Mouse (Mus musculus) lung, embryonic 15.5 days (tissue): ENCODE measurements around the gene Abca9. TPM values are rescaled to one million over a fixed set of nuclear protein-coding genes. Genes with fewer than 3 reads are reported as not detected.

ENCODE experiments used
- ATAC-seq: fragments of 200-750 bp; cut with Nextera tagmentation; 2 replicates; pipeline ENCODE4 v1.8.0; 2017; ENCODE audit warnings: moderate number of reproducible peaks, borderline replicate concordance; ENCODE audit not compliant: low FRiP score, low TSS enrichment; ENCODE audit errors: extremely low read depth
- H3K27ac ChIP-seq: fragments of 300-500 bp; sonication (generic); 2 replicates; pipeline ENCODE4 v1.5.1; 2015; ENCODE audit warnings: moderate library complexity, mild to moderate bottlenecking, inconsistent platforms
- H3K27me3 ChIP-seq: fragments of 300-500 bp; sonication (generic); 2 replicates; pipeline ENCODE4 v1.6.1; 2015; ENCODE audit warnings: inconsistent platforms
- H3K36me3 ChIP-seq: fragments of 300-500 bp; sonication (generic); 2 replicates; pipeline ENCODE4 v1.6.1; 2015; ENCODE audit warnings: inconsistent platforms
- H3K4me1 ChIP-seq: fragments of 300-500 bp; sonication (generic); 2 replicates; pipeline ENCODE4 v1.6.1; 2015; ENCODE audit warnings: inconsistent platforms
- H3K4me2 ChIP-seq: fragments of 300-500 bp; sonication (generic); 2 replicates; pipeline ENCODE4 v1.6.1; 2015; ENCODE audit warnings: inconsistent platforms, mild to moderate bottlenecking, moderate library complexity
- H3K4me3 ChIP-seq: fragments of 300-500 bp; sonication (generic); 2 replicates; pipeline ENCODE4 v1.5.1; 2015; ENCODE audit warnings: mild to moderate bottlenecking, inconsistent platforms
- H3K9ac ChIP-seq: fragments of 300-500 bp; sonication (generic); 2 replicates; pipeline ENCODE4 v1.6.1; 2015; ENCODE audit warnings: inconsistent platforms
- H3K9me3 ChIP-seq: fragments of 300-500 bp; sonication (generic); 2 replicates; pipeline ENCODE4 v1.6.1; 2016; ENCODE audit warnings: inconsistent platforms
- WGBS: fragments of 180-500 bp; shearing (Covaris S2); methylation state at CpG from one replicate; pipeline ENCODE4 v1.1.7; 2015; 5-methylcytosine and 5-hydroxymethylcytosine counted together
- polyA plus RNA-seq: library from polyadenylated mRNA; unstranded; fragments of >200 nt; fragmentation: Nextera tagmentation; extraction: Ambion mirVana; gene quantifications from 2 replicates; pipeline ENCODE4 v1.2.1, GENCODE M21; 2015

The Abca9 gene
- polyA plus RNA-seq, result 5.1 and 5.6 TPM in 2 replicates

DNA sequence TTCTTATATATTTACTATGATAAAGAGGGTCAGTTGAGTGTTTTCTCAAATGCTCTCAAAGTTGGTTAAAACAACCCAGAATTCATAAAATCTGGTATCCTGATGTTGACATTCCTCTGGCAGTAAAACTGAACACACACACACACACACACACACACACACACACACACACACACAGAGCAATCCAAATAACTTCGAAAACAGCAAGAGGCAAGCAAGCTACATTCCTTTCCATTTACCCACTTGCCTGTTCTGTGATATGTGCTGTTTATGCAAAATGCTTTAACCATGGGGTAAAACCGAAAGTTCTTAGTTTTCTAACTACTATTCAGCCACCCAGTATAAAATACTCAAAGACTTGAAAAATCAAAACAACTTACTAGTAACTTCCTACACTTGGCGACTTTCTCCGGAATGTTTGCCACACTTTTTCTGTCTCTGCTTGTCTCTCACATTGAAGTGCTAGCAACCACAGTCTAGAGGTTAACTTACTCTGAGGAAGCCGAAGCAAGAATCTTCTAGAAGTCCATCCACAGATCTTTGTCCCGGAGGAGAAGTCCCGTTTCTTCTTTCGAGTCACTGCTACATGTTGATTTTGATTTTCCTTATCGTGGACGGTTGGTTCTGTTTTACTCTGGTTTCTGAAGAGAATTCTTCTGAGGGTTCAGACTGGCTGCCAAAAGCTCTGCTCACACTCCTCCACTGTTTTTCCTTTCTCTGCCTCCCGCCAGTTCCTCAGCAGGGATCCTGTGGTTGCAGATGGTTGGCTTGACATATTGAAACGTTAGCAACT lies at the start of gene Abca9:
Abca9 (minus strand) TSS at position 738 of the 793 bp plus-strand sequence.
- ATAC-seq, result peak; percentile 58; the same call in 1 of the 2 replicates

DNA sequence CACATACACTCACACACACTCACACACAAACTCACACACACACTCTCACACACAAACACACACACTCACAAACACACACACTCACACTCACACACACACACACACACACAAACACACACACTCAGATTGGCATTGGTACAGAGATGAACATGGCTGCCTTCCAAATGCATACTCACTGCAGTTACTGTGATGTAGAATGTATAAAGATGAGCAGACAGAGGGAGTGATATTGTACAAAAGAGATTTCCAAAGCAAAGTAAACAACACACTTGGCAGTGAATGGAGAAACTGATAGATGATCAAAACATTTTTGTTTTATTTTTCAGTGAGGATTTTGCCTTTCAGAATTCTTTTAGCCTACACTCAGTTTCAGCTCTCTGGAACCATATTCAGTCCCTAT lies 49.1 kb upstream of the Abca9 start:
- H3K9ac ChIP-seq, result no peak overlapping the region
- no peaks in the 10 kb centered on the region for H3K27me3 ChIP-seq
- no peak overlapping the region for H3K4me2 ChIP-seq
- 0 out of 2 replicates have a peak overlapping the region, but pooled peaks have one; percentile 24 for H3K27ac ChIP-seq
- H3K36me3 ChIP-seq, result no peaks in the 10 kb centered on the region
- ATAC-seq, result no peak; the same call in 1 of the 2 replicates
- no peaks in the 10 kb centered on the region for H3K9me3 ChIP-seq
- no peaks in the 10 kb centered on the region for H3K4me1 ChIP-seq
- no peak overlapping the region for H3K4me3 ChIP-seq

More for the DNA sequence above, at the start of gene Abca9:
- Histone ChIP-seq H3K4me1 (peaks cover 16% of the 10 kb centered on the region; the same call in 1 of the 2 replicates), H3K27me3 (no peaks in the 10 kb centered on the region), H3K9me3 (no peaks in the 10 kb centered on the region), H3K4me3 (peak within 1 kb of the TSS; percentile 29), H3K27ac (peak within 1 kb of the TSS; percentile 85), H3K36me3 (0 out of 2 replicates have a peak, but pooled peaks cover 2% of the 10 kb centered on the region), H3K4me2 (peak within 1 kb of the TSS; percentile 46), H3K9ac (peak within 1 kb of the TSS; percentile 13)
- WGBS, result 16% methylated on average over 12 of the region's 12 CpGs

DNA sequence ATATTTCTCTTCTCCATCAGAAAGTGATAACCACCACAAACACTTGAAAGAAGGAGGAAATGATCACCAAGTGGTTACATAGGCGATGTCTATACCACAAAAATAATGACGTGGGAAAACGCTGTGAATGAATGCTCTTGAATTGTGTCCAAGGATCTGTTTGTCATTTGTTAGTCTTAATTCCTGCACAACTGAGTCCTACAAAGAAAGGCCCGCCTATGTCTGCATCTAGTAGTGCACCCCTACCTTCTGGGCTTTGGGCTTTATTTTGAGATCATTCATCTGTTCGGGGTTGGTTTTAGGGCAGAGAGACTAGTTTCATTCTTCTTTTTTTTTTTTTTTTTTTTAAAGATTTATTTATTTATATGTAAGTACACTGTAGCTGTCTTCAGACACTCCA lies 35.9 kb upstream of the Abca9 start:
- Histone ChIP-seq H3K4me1 (no peaks in the 10 kb centered on the region), H3K27me3 (no peaks in the 10 kb centered on the region), H3K4me2 (no peak overlapping the region), H3K4me3 (no peak overlapping the region), H3K27ac (no peak overlapping the region), H3K9me3 (no peaks in the 10 kb centered on the region), H3K36me3 (no peaks in the 10 kb centered on the region), H3K9ac (no peak overlapping the region)
- ATAC-seq, result peak; percentile 72; the same call in 1 of the 2 replicates
- 46% methylated on average over 5 of the region's 5 CpGs for WGBS

DNA sequence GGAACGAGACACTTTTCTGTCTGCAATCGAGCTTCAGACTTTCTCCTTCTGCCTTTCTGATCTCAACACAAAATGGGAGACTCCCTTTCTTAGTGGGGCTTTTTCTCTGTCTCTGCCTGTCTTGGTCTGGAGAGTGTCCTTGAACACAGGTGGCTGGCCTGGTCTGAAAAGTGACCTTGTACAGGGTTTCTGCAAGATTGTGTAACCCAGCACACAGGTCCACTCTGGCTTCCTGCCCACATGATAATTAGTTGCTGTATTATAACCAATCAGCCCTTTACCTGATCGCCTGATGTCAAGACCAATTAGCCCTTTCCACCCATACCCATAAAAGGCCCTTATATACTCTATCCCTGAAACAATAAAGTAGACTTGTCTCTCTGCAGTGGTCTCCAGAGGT lies 30.9 kb upstream of the Abca9 start:
- no peaks in the 10 kb centered on the region for H3K36me3 ChIP-seq
- no peaks in the 10 kb centered on the region for H3K9me3 ChIP-seq

DNA sequence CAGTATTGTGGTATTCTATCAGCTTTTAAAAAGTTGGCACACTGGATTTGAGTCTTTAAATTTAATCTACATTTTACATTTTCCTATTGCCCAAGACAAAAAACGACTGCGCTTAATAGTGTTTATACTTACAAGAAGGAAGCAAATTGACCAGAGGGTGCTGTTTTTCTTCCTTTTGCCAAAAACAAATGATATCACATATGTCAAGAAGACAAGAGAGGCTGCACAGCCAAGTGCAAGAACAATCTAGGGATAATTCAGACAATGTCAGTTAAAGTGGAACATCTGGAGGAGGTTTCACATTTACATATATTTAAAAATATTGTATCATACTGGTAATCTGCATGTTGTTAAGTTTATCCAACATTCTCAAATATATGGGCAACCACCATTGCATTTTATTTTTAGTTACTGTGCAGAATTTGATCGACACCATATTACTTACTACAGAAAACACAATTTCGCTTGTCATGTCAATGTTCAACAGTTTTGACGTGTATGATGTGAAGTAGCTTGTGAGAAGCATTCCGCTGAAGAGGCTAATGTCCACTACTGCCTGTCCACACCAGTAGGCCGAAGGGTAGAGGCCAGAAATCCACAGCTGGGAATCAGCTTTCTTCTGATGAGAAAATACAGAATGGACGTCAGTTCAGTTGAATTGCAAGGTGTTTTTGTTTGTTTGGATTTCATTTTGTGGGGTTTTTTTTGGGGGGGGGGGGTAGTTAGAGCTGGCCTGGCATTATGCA lies 28.7 kb upstream of the Abca9 start:
- 0 out of 2 replicates have a peak, but pooled peaks cover 4% of the 10 kb centered on the region for H3K4me1 ChIP-seq
- H3K4me3 ChIP-seq, result no peak overlapping the region
- no peaks in the 10 kb centered on the region for H3K9me3 ChIP-seq
- H3K9ac ChIP-seq, result no peak overlapping the region
- H3K27me3 ChIP-seq, result no peaks in the 10 kb centered on the region
- WGBS, result 49% methylated on average over 8 of the region's 8 CpGs
- H3K36me3 ChIP-seq, result no peaks in the 10 kb centered on the region
- peak; percentile 90; the same call in 1 of the 2 replicates for ATAC-seq
- H3K27ac ChIP-seq, result peak overlapping the region; percentile 41
- H3K4me2 ChIP-seq, result no peak overlapping the region

More for the DNA sequence above, 30.9 kb upstream of the Abca9 start:
- Histone ChIP-seq H3K4me1 (0 out of 2 replicates have a peak, but pooled peaks cover 4% of the 10 kb centered on the region), H3K9ac (no peak overlapping the region), H3K4me2 (no peak overlapping the region), H3K27me3 (no peaks in the 10 kb centered on the region), H3K27ac (no peak overlapping the region), H3K4me3 (no peak overlapping the region)
- ATAC-seq, result no peak
- WGBS, result 82% methylated on average over 3 of the region's 3 CpGs

DNA sequence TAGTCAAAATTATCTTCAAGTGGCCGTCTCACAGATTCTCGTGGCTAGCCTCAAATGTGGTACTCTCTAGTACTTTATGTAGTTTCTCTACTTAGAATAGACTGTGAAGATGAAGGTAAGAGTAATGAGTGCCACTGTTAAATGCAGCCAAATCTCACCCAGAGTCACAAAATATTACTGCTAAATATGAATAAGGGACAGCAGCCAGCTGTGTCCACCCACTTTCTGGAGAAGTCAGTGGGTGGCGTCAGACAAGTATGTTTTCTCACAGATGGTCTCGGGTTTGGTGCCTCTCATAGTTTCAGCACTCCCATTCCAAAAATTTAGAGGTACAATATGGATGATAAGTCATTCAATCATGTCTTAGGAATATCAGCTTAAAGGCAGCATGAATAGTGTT lies 27.3 kb upstream of the Abca9 start:
- Histone ChIP-seq H3K4me1 (0 out of 2 replicates have a peak, but pooled peaks cover 4% of the 10 kb centered on the region), H3K27ac (no peak overlapping the region), H3K27me3 (no peaks in the 10 kb centered on the region), H3K36me3 (no peaks in the 10 kb centered on the region), H3K4me3 (no peak overlapping the region), H3K9ac (no peak overlapping the region), H3K9me3 (no peaks in the 10 kb centered on the region), H3K4me2 (no peak overlapping the region)
- 85% methylated on average over 4 of the region's 4 CpGs for WGBS
- ATAC-seq, result no peak

DNA sequence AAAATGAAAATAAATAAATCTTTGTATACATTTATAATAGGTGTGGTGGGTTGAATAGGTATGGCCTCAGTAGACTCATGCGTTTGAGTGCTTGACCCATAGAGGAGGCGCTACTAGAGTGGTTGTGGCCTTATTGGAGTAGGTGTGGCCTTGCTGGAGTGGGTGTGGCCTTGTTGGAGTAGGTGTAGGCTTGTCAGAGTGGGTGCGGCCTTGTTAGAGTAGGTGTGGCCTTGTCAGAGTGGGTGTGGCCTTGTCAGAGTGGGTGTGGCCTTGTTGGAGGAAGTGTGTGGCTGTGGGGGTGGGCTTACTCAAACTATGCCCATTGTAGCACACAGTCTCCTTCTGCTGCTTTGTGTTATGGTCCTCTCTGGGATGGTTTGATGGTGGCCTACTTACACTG lies 3.2 kb upstream of the Abca9 start:
- Histone ChIP-seq H3K9me3 (no peaks in the 10 kb centered on the region), H3K36me3 (no peaks in the 10 kb centered on the region), H3K27me3 (no peaks in the 10 kb centered on the region), H3K27ac (no peak overlapping the region), H3K4me1 (peaks cover 11% of the 10 kb centered on the region; the same call in 1 of the 2 replicates), H3K4me3 (no peak overlapping the region), H3K9ac (no peak overlapping the region), H3K4me2 (no peak overlapping the region)
- WGBS, result 94% methylated on average over 3 of the region's 3 CpGs
- no peak; the same call in 1 of the 2 replicates for ATAC-seq

DNA sequence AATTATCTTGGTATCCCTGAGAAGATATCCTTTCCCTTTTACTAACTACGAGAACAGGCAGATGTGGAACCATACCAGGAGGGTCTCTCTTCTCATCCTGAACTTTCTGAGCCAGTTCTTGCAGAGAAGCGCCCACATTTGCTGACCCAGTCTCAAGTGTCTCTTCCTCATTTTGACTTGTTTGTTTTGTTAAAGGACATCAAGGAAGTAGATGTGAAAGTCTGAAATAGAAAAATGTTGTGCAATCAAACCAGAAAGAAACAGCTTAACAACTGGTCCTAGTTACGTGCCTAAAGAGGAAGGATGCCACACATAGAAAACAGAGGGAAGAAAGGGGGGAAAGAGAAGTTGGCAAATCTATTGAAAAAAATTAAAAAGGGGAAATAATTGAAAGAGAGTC lies 2.2 kb downstream of the Abca9 start:
- H3K9ac ChIP-seq, result no peak overlapping the region
- H3K27me3 ChIP-seq, result no peaks in the 10 kb centered on the region
- no peak overlapping the region for H3K27ac ChIP-seq
- no peak overlapping the region for H3K4me3 ChIP-seq
- 31% methylated on average over 3 of the region's 3 CpGs for WGBS
- H3K4me1 ChIP-seq, result peaks cover 16% of the 10 kb centered on the region; the same call in 1 of the 2 replicates
- ATAC-seq, result no peak
- peak overlapping the region; percentile 10; the same call in 1 of the 2 replicates for H3K4me2 ChIP-seq
- H3K9me3 ChIP-seq, result no peaks in the 10 kb centered on the region
- 0 out of 2 replicates have a peak, but pooled peaks cover 2% of the 10 kb centered on the region for H3K36me3 ChIP-seq

DNA sequence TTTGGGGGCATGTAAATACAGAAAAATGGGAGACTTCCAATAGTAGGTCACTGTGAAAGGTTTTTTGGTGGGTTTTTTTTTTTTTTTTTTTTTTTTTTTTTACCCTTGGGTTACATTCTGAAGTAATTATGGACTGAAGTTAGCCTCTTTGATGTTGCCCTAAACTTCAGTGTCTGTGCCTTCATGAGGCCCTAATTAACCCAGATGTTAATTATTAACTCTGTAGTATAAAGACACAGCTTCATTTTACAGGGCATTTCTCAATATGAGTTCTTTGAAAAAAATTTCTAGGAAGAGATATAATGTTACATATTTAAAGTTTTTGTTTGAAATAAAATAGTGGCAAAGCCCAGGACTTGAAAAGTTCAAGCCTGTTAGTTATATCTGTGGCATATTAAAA lies 2.6 kb downstream of the Abca9 start:
- Histone ChIP-seq H3K9ac (no peak overlapping the region), H3K9me3 (no peaks in the 10 kb centered on the region), H3K4me3 (no peak overlapping the region), H3K27ac (no peak overlapping the region), H3K36me3 (0 out of 2 replicates have a peak, but pooled peaks cover 2% of the 10 kb centered on the region), H3K27me3 (no peaks in the 10 kb centered on the region), H3K4me1 (peaks cover 16% of the 10 kb centered on the region; the same call in 1 of the 2 replicates), H3K4me2 (no peak overlapping the region)
- no peak for ATAC-seq

DNA sequence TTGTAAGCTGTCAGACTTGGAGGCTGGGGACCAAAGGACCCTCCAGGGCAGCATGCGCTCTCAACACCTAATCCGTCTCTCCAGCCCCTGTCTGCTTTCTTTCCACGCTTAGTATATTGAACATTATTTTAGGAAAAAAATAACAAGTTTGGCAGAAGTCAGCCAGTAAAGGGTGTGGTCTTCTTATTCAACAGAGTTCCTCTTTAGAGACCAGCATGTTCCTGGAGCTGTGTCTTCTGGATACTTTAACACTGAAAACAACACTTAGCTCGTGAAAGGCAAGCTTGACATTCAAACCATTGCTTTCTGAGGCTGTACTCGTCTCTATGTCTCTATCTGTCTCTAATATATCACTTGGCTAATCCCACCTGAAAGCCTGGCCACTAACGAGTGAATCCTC lies 10.9 kb downstream of the Abca9 start:
- H3K9ac ChIP-seq, result no peak overlapping the region
- H3K36me3 ChIP-seq, result no peaks in the 10 kb centered on the region
- no peaks in the 10 kb centered on the region for H3K4me1 ChIP-seq
- no peak for ATAC-seq
- 48% methylated on average over 6 of the region's 6 CpGs for WGBS
- no peak overlapping the region for H3K4me2 ChIP-seq
- H3K27me3 ChIP-seq, result no peaks in the 10 kb centered on the region
- no peak overlapping the region for H3K4me3 ChIP-seq
- no peak overlapping the region for H3K27ac ChIP-seq
- H3K9me3 ChIP-seq, result no peaks in the 10 kb centered on the region

DNA sequence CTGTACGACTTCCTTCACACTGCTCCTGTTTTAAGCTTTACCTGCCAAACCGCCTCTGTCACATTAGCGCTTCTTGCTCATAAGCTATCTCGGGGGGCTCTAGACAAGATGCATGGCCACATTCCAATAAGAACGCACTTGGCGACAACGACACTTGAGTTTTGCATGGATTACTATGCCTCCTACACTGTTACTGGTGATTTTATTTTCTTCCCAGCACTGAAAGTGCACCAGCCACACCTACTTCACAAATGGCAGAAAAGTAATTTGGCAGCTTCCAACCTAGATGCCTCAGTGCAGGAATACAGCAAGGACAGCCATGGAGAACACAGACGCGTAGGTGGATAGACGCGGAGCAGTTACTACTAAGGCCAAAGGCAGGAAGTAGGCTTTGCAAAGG lies 12.0 kb downstream of the Abca9 start:
- no peak overlapping the region for H3K9ac ChIP-seq
- no peaks in the 10 kb centered on the region for H3K4me1 ChIP-seq
- WGBS, result 90% methylated on average over 11 of the region's 11 CpGs
- no peaks in the 10 kb centered on the region for H3K27me3 ChIP-seq
- H3K27ac ChIP-seq, result no peak overlapping the region
- H3K4me2 ChIP-seq, result no peak overlapping the region
- no peak overlapping the region for H3K4me3 ChIP-seq
- H3K9me3 ChIP-seq, result no peaks in the 10 kb centered on the region
- no peaks in the 10 kb centered on the region for H3K36me3 ChIP-seq
- ATAC-seq, result no peak

DNA sequence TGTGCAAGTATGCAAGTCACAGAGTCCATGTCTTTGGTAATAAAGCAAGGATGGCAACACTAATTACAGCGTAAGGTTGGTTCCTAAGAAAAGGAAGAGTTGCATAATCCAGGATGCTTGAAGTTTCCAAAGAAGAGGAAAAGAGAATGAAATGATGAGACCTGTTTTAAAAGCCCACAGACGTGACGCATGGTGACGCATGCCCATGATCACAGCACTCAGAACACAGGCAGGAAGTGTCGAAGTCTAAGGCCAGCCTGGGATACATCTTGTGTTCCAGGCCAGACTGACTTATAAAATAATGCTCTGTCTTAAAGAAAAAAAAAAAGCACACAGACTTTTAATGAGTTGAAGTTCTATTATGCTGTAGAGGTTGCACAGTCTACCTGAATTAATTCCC lies 20.4 kb downstream of the Abca9 start:
- no peak overlapping the region for H3K27ac ChIP-seq
- H3K9me3 ChIP-seq, result no peaks in the 10 kb centered on the region
- no peak overlapping the region for H3K4me2 ChIP-seq
- no peak overlapping the region for H3K4me3 ChIP-seq
- no peaks in the 10 kb centered on the region for H3K27me3 ChIP-seq
- 91% methylated on average over 5 of the region's 5 CpGs for WGBS
- H3K4me1 ChIP-seq, result no peaks in the 10 kb centered on the region
- H3K9ac ChIP-seq, result no peak overlapping the region
- H3K36me3 ChIP-seq, result no peaks in the 10 kb centered on the region
- no peak for ATAC-seq
